ENCODE assay signal across 25 mouse cellular contexts in the genomic region with DNA sequence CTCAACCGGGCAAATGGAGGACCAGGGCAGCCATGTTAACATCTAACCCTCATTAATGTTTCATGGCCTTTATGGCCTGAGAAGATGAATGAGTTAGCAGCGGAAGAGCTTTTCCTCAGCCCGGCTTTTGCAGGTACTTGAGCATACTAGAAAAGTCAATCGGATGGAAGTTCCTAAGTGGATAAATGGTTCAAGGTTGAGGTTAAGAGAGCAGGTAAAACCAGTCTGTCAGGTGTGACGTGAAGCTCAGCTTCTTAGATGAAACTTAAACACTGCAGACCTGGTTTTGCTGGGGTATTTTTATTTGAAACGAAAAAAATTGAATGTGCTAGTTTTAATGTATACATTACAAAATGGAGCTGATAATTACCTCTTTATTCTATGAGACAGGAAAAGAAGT.
DNase-seq lines count a peak whose midpoint lies in the region; ATAC-seq and TF ChIP-seq lines count a peak whose summit lies in the region.
"Had no signal": no experiment of that assay in that cellular context is flagged by ENCODE, and none has a peak within 500 bp of the region (broad histone marks: within the 10 kb centered on the region; RNA-seq: fewer than 3 reads in every experiment).

No protein-coding gene starts in this region.

- 0 out of 2 replicates have a peak overlapping the region, but pooled peaks have one; percentile 15 for H3K27ac ChIP-seq in forebrain, postnatal 0 days (ENCODE audit: low read depth, low read length)
- H3K27ac ChIP-seq in forebrain, embryonic 10.5 days: no peak overlapping the region
- H3K27ac ChIP-seq in lung, embryonic 14.5 days (ENCODE audit: low read depth): no peak overlapping the region
- H3K27ac ChIP-seq: embryonic facial prominence, embryonic 13.5 days; gastrocnemius, adult 2 months; hindbrain, embryonic 12.5 days; hindbrain, embryonic 15.5 days had no signal

- H3K9me3 ChIP-seq in forebrain, postnatal 0 days (ENCODE audit: low read length): no peaks in the 10 kb centered on the region
- no peaks in the 10 kb centered on the region for H3K9me3 ChIP-seq in forebrain, embryonic 10.5 days
- H3K9me3 ChIP-seq in lung, embryonic 14.5 days (ENCODE audit: low read depth, low read length): no peaks in the 10 kb centered on the region
- H3K9me3 ChIP-seq: embryonic facial prominence, embryonic 13.5 days; hindbrain, embryonic 12.5 days; hindbrain, embryonic 15.5 days had no signal

- no peak overlapping the region for H3K4me3 ChIP-seq in forebrain, postnatal 0 days (ENCODE audit: low read depth, low read length)
- no peak overlapping the region for H3K4me3 ChIP-seq in forebrain, embryonic 10.5 days
- H3K4me3 ChIP-seq in lung, embryonic 14.5 days (ENCODE audit: low read depth, low read length): no peak overlapping the region
- H3K4me3 ChIP-seq: embryonic facial prominence, embryonic 13.5 days; gastrocnemius, adult 2 months; hindbrain, embryonic 12.5 days; hindbrain, embryonic 15.5 days had no signal

- H3K4me1 ChIP-seq in forebrain, postnatal 0 days (ENCODE audit: insufficient read depth): no peaks in the 10 kb centered on the region
- H3K4me1 ChIP-seq in forebrain, embryonic 10.5 days: no peaks in the 10 kb centered on the region
- H3K4me1 ChIP-seq in lung, embryonic 14.5 days (ENCODE audit: insufficient read depth): no peaks in the 10 kb centered on the region
- H3K4me1 ChIP-seq: embryonic facial prominence, embryonic 13.5 days; hindbrain, embryonic 12.5 days; hindbrain, embryonic 15.5 days had no signal

- H3K4me2 ChIP-seq in forebrain, postnatal 0 days (ENCODE audit: low read depth): no peak overlapping the region
- H3K4me2 ChIP-seq in lung, embryonic 14.5 days: no peak overlapping the region
- H3K4me2 ChIP-seq: embryonic facial prominence, embryonic 13.5 days; heart, embryonic 11.5 days; hindbrain, embryonic 12.5 days; hindbrain, embryonic 15.5 days had no signal

- H3K27me3 ChIP-seq in forebrain, postnatal 0 days (ENCODE audit: insufficient read depth, low read length): no peaks in the 10 kb centered on the region
- no peaks in the 10 kb centered on the region for H3K27me3 ChIP-seq in forebrain, embryonic 10.5 days (ENCODE audit: poor library complexity, severe bottlenecking)
- no peaks in the 10 kb centered on the region for H3K27me3 ChIP-seq in lung, embryonic 14.5 days (ENCODE audit: insufficient read depth, low read length)
- H3K27me3 ChIP-seq: CH12.LX; embryonic facial prominence, embryonic 13.5 days; hindbrain, embryonic 12.5 days; hindbrain, embryonic 15.5 days; Patski had no signal

- no peak overlapping the region for H3K9ac ChIP-seq in forebrain, postnatal 0 days
- H3K9ac ChIP-seq in lung, embryonic 14.5 days: no peak overlapping the region
- H3K9ac ChIP-seq: embryonic facial prominence, embryonic 13.5 days; hindbrain, embryonic 12.5 days; hindbrain, embryonic 15.5 days had no signal

- no peaks in the 10 kb centered on the region for H3K36me3 ChIP-seq in forebrain, postnatal 0 days (ENCODE audit: insufficient read depth)
- no peaks in the 10 kb centered on the region for H3K36me3 ChIP-seq in forebrain, embryonic 10.5 days (replicated peaks)
- no peaks in the 10 kb centered on the region for H3K36me3 ChIP-seq in lung, embryonic 14.5 days (ENCODE audit: insufficient read depth)
- H3K36me3 ChIP-seq: embryonic facial prominence, embryonic 13.5 days; G1E; hindbrain, embryonic 12.5 days; hindbrain, embryonic 15.5 days had no signal

- WGBS in forebrain, postnatal 0 days: 92% methylated on average over 6 of the region's 6 CpGs
- WGBS in forebrain, embryonic 10.5 days: 89% methylated on average over 6 of the region's 6 CpGs
- whole genome bisulfite sequencing in lung, embryonic 14.5 days: 52% methylated on average over 6 of the region's 6 CpGs

- TF ChIP-seq CTCF in forebrain, postnatal 0 days (IDR thresholded peaks at IDR 0.05; ENCODE audit: low read depth): no peak
- no peak for TF ChIP-seq CTCF in lung, embryonic 14.5 days (IDR thresholded peaks at IDR 0.05; ENCODE audit: low read depth)

- no peak for DNase-seq in forebrain, postnatal 0 days
- DNase-seq in forebrain, embryonic 10.5 days (ENCODE audit: extremely low spot score, low spot score): no peak
- DNase-seq in lung, embryonic 14.5 days: peak; percentile 68
- no peak for DNase-seq in lung, postnatal 4 days
- peak; percentile 29 for DNase-seq in urinary bladder, postnatal 14 days (ENCODE audit: low spot score)
- DNase-seq in urinary bladder, postnatal 10 days (ENCODE audit: low spot score): no peak
- DNase-seq in lung, postnatal 25 days (ENCODE audit: low spot score): peak; percentile 25
- DNase-seq in frontal cortex, postnatal 14 days (ENCODE audit: low spot score in 2 of 2): no peak
- DNase-seq: adrenal gland, postnatal 10 days; adrenal gland, postnatal 36 days; B cell, adult 2 months; cerebellum, adult 18-20 months; cerebellum, adult 9-10 months; cerebellum, postnatal 14 days; gastrocnemius, adult 2 months; gastrocnemius, postnatal 14 days; heart, adult 11 months had no signal

- ATAC-seq in forebrain, postnatal 0 days: no peak
- ATAC-seq in lung, embryonic 14.5 days (ENCODE audit: insufficient read depth): peak; percentile 54; the same call in 1 of the 2 replicates
- ATAC-seq: forebrain, embryonic 14.5 days; Patski had no signal

Comparison
In these comparisons a context has a peak if more than half of its experiments do, and no peak if none do; other contexts are left out.
1. DNase-seq: peak in lung, embryonic 14.5 days (single experiment), urinary bladder, postnatal 14 days (single experiment) and lung, postnatal 25 days (single experiment); none in forebrain, postnatal 0 days (single experiment), forebrain, embryonic 10.5 days (single experiment), lung, postnatal 4 days (0 of 2), urinary bladder, postnatal 10 days (single experiment) and frontal cortex, postnatal 14 days (0 of 2).